Mouse (Mus musculus) retina, postnatal 7 days (tissue): ENCODE measurements at regions not wholly inside any gene's neighbourhood (a gene's known extent, or its start where the extent isn't known, plus 50 kb on each side); places are given as distances from the start of the nearest gene placed in this dataset.
"Not testable (repeated sequence)": the region's sequence is repeated elsewhere in the genome, so short reads cannot be mapped to it uniquely, and the experiment has no call there.

Experiments
- DNase-seq: peaks from one replicate; pipeline ENCODE4 v3.0.0-alpha.2; 2012; ENCODE audit warnings: low read depth, low spot score

DNA sequence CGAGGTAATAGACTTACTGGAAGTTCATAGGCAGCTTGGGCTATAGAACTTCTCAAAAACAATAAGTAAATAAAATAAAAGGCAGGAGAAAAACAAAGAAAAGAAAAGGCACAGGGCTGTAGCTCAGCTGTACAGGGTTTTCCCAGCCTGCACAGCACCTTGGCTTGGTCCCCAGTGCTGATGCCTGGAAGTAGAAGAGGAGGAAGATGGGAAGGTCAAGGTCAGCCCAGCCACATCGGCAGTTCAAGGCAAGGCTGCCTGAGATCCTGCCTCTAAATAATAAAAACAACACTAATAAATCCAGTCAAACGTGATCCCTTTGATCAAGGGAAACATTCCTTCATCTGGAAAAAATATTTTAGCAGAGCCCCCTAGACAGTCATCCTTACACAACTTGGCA is 103.1 kb downstream of the Cenpf start:
- no peak for DNase-seq

DNA sequence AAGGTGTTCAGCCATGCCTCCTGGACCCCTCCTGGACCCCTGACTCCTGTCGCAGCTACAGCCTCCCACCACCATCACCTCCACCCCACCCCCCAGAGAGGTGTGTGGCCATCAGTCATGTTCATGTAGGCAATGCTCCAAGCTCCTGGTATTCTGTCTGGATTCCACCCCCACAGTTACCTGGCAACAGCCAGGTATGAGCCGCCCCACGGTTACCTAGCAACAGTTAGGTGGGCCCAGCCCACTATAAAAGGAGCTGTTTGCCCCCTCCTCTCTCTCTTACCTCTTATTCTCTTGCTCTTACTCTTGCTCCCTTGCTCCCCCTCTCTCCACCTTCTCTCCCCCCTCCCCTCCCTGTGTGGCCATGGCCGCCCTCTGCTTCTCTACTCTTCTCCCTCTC is 106.5 kb downstream of the Cenpf start:
- DNase-seq: no peak

DNA sequence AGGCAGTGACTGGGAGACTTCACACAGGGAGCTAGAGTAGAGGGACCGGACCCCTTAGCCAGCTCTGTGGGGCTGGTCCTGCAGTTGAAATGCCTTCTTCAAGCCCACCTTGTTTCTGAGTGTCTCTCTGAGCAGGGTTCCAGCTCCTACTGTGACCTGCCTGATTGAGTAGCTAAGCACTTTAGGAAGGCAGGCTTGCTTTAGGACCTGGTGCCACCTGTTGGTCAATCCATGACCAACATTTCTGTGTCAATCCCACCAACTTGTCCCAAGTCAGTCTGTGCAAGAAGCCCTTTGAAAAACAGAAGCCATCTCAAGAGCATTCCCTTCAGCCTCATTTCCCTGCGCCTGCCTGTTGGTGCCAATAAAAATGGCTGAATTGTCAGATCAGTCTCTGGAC is 108.5 kb downstream of the Cenpf start:
- DNase-seq: peak; percentile 33

DNA sequence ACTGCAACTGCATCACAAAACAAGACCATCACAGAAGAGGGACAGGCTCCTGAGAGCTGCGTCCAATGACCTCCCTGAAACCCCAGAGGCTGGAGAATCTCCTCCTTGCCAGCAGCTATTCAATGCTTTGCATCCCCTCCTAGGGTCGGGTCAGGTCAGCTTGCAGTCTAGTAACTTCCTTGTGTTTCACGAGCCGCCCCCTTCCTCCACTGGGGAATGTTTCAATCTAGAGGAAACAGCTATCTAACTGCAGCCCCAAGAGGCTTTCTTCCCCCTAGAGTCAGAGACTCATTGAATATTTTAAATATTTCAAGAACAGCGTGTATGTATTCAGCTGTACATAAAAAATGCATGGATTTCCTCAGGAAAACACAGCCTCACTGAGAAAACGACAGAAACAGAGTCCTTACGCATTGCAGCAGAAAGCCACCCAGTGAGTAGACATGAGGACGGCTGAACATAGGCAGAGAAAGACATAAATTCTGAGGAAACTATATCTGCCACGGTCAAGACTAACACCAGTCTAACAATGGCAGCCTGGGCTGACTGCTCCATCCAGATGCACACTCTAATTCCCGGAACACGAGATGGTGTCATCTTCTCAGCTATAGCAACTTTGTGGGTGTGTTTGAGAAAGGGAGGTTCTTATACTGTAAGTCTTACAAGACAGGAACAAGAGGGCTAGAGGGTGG is 111.4 kb downstream of the Cenpf start:
- DNase-seq: no peak

DNA sequence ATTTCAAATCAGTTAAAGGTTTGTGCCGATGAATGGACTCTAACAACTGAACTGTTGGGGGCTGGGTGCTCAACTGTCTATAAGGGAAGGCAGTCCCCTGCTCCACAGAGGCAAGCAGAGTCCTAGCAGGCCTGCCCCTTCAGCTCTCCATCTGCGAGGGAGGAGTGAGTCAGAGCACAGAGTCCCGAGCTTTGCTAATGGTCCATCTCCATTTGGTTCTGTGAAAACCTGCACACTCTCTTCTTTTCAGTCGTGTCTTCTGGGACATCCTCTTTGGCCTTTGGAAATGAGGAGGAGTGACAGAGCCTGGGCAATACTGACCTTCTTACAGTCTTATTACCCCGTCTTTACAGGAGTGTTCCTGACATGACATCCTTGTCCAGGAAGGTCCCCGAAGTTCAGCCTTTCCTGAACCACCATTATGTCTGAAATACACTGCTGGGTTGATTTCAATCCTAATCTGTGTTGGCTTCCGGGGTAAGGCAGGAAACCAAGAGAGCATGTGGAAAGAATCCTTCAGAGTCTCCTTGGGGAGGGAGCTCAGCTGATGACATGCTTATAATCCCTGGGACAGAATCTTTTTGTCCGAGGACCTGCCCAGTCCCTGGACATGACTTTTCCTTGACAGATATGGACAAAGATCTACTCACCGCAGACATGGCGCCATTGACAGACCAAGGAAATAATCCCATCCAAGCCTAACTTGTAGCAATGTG is 112.2 kb downstream of the Cenpf start:
- no peak for DNase-seq

DNA sequence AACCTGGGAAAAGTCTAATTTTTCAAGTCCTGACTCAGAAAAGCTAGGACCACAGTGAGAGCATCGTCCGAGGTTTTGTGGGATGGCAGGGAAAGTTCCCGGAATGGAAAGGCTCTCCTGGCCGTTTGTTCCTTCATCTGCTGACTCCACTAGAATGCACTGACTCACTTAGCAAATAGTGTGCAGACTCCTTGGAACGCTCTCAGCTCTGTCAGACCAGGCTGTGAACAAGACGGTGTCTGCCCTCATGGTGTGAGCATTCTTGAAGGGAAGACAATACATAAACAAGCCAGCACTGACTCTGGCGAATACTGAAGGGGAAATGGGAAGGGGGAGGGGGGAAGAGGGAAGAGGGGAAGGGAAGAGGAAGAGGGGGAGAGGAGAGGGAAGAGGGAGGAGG is 121.4 kb downstream of the Cenpf start:
- no peak for DNase-seq

DNA sequence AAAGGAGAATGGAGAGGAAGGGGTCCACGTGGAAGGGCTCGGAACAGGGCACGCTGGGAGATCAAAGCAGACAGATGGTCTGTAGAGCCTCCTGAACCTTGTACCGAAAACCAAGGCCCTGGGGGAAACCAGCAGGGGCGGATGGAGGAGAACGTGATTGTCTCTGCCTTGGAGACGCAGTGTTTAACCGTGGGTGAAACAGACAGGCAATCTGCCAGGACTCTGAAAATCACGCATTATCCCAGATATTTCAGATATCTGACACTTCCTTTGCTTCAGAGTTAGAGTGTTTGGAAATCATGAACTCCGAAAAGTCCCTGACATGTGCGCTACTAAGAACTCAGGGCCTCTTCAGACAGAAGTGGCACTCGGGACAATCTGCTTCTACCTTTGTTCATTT is 126.1 kb downstream of the Cenpf start:
- DNase-seq: no peak

DNA sequence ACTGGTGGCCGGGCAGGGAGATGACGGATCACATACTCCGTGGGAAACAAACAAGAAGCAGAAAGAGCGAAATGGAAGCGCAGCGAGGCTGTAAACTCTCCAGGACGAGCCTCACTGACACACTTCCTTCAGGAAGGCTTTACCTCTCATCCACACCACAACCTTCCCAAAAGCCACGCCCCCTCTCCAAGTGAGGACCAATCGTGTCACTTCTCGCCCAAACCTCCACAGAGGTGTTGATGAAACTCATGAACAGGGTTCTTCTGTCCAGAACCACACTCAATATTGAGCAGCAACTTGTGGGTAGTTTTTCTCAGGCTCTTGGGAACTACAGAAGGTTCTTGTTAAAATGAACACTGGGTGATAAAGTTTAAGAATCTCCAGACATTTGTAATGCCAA is 127.3 kb downstream of the Cenpf start:
- no peak for DNase-seq

DNA sequence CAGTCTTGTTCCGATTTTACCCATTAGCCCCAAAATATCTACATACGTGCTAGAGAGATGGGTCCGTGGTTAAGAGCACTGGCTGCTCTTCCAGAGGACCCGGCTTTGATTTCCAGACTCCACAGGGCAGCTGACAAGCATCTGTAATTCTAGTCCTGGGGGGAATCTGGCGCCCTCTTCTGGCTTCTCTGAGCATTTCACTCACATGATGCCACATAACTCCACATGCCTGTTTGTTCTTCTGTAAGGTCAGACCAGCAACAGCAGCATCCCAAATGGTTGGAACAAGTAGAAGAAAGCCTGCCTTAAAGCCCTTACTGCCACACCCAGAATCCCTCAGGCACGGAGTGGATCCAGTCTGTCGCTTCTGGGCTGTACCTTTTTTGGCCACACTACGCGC is 137.0 kb downstream of the Cenpf start:
- no peak for DNase-seq

DNA sequence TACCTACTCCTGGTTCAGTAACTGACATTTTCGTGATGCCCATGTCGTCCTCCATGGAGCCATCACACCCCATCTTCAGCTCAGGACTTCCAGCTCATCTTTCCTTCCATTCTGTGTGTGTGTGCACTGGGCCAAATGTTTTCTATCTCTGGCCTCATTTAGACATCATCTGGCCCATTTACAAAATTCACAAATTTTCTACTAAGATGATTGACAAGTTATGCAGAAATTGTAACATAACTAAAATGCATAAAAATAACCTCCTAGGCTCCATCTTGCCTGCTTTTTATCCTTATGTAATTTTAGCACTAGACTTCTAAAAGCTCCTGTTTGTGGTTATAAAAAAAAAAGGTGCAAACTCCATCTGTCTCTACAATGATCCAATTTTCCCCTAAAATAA is 130.8 kb upstream of the Kcnk2 start:
- no peak for DNase-seq

DNA sequence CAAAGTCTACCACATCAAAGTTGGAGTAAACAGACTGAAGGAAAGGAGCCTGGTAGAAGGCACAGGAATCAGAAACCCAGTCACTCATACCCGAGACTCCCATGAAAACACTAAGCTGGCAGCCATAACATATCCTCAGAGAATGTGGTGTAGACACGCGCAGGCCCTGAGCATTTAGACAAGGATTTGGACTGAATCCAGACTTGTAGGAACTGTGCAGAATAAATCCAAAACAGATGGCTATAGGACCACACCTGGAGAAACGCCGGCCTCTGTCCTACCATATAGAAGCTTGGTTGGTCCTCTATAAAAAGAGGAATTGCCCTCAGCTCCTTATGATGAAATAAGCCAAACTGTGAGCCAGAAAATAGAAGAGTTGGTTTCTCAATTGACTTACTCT is 124.3 kb upstream of the Kcnk2 start:
- no peak for DNase-seq

DNA sequence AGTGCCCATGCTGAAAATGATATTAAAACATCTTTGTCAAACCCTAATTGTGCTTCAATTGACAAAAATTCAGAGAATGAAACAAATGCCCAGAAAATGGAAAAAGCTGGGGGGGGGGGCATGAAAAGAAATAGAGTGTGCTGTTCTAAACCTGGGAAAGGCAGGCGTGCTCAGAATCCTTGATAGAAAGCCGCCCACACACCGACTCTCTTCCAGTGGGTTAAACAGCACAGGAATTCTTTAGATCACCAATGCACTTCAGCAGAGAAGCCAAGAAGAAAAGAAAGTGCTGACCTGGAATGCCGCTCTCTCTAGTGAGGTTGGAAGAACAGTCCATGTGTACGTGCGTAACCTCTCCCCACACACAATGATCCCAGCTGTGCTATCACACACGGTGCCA is 113.4 kb upstream of the Kcnk2 start:
- no peak for DNase-seq

DNA sequence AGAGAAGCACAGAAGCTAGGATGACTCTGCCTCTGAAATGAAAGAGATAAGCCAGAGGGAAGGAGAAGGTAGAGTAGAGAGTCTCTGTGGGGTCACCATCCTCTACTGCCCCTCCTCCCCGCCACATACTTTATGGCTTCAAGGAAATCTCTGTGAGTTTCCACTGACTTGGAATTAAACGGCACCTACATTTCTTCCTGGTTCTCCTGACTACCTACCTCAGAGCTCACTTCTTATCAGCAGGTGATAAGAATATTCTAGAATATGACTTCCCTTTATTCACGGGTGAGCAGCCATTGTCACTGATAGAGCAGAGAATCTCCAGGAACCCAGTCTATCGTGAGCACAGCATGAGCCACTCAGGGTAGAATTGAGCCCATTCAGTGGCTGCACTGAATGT is 111.3 kb upstream of the Kcnk2 start:
- DNase-seq: no peak

DNA sequence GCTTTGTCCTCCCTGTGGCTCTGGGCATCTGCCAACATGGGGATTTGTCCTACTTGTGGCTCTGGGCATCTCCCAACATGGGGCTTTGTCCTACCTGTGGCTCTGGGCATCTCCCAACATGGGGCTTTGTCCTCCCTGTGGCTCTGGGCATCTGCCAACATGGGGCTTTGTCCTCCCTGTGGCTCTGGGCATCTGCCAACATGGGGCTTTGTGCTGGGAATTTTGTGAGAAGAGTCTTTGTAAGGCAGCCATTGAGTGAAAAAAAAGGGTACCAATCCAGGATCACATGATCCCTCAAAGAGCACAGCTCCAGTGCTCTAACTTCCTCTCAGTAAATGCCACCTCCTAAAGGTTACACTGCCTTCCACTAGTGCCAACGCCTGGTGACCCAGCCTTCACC is 105.2 kb upstream of the Kcnk2 start:
- not testable (repeated sequence) for DNase-seq

DNA sequence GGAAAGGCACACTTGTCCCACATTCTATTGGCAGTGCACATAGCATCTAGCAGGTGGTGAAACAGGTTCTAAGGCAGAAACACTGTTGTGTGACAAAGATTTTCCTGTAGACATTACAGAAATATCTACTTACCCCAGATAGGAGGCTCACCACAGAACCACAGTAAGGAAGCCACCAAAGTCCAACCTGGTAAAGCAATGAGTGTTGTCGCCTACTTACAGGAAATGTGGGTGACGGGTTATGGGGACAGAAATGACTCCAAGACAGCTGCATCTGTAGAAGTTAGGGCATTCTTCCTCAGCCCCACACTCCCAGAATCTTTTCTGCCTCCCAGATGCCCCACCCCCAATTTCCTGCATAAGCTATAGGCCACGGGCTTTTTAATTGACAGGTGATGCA is 97.6 kb upstream of the Kcnk2 start:
- no peak for DNase-seq

DNA sequence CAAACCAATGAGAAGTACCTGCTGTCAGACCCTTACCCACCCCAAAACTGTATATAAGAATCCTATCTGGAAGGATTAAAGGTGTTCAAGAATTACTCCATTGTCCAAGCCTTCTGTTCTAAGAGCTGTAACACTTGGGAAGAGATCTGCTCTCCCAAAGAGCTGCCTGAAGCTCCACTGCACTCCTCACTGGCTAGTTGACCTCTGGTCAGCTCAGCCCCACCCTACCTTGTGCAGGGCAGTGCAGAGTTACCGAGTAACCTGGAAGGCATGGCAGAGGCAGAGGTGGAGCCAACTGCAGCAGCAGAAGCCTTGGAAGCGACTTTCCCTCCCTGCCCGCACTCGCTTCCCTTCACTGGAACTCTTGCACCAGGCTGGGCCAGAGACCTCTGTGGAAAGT is 97.1 kb upstream of the Kcnk2 start:
- no peak for DNase-seq

DNA sequence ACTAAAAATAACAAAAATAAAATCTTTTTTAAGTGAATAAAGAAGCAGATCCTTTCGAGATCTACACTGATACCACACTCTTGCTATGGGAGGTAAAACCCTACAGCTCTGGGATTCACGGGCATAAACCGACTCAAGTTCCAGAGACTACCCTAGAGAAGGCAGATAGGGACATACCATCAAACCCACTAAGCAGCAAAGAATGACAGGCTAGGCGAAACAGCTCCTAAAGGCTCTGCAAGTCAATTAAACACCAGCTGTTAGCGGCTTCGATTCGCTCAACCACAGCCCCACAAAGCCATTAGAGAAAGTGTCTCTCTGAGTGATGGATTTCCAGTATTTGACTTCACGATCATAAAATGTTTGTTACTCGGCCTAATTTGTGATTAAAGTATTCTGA is 95.0 kb upstream of the Kcnk2 start:
- DNase-seq: no peak

DNA sequence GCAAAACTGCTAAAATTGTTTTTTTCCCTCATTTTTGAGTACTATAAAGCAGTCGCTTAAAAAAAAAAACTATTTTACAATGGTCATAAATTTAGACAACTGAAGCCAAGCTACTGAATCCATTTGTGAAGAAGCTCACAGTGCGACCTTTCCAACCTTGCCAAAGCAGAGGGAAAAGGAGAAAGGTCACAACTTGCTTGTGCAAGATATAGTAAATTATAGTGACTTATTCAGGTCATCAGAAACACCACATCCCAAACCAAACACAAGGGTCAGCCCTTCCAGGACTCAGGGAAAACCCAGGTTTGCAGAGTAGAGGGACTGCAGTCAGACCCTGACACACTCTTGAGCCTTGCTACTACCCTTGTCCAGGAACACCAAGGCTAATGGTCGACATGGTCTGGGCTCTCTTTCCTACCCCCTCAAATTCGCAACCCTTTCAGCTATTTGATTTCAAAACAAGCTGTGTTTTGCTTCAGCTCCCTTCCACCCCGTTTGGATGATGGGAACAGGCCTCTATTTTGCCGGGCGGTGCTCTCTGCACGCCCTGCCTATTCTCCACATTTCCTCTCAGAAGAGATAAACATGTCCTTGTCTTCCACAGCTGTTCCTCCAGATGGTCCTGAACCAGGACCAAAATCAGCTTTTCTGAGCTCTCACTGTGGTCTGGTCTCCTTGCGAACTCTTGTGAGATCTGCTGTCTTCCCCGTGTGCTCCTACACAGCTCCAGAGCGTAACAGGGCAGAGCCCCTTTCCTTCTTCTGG is 93.5 kb upstream of the Kcnk2 start:
- DNase-seq: no peak

DNA sequence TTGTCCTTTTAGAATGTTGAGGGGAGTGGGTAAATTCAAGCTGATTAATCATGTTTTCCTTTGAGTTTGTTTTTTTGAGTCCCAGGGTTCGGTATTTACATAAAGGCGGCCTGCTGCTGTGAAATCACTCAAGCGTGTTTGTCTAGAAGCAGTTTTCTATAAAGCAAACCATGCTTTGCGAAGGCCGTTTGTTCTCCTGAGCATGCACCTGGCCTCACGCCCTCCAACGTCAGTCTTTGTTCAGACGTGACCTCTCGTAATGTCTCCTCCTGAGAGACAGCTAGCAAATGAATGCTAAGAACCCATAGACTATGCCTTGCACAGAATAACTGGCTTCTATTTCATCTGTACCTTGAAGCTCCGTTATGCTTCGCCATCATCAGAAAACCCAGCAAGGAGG is 92.8 kb upstream of the Kcnk2 start:
- no peak for DNase-seq

DNA sequence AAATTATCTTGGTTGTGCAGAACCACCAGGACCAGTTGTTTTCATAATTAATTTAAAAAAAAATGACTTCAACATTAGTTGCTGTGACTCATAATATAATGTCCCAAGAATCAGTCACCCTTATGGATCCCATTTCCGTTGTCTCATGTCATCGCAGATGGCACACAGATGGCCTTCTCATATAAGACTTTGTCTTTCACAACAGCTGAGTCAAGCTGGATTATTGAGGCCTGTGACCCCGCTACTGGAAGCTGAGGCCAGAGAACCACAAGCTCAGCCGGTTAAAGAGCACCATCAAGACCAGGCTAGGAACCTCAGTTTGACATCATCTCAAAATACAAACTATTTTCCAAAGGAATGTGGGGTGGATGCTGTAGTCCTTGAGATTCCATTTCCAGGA is 83.3 kb upstream of the Kcnk2 start:
- no peak for DNase-seq

DNA sequence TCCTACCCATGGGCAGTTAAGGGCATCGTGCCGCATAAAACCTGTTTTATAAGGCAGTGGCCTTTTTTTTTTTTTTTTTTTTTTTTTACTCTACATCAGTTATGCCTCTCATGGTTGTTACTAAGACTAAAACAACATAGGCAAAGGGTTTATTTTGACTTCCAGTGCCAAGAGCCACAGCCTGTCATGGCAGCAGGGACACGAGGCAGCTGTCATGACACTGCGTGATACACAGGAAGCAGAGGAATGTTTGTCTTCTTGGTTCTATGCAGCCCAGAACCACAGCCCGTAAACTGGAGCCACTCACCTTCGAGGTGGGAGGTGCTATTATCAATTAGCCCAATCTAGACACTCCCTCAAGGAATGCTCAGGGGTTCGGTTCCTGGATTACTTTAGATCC is 81.3 kb upstream of the Kcnk2 start:
- no peak for DNase-seq

DNA sequence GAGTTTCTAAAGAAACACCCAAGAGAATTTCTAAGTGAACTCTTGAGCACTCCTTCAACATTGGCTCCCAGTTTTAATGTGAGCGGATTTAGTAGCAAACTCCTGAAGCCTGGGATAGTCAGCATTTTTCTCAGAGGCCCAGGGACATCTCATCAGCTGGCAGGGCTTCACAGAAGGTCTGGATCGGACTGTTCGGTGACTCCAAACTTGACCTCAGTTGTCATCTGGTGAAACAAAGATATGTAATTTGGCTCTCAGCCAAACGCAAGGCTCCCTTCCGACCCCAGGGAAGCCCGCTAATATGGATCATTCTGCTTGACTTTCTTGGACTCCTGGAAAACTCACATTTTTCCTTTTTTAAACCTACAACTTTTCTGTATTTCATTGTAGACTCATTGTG is 76.0 kb upstream of the Kcnk2 start:
- DNase-seq: no peak

DNA sequence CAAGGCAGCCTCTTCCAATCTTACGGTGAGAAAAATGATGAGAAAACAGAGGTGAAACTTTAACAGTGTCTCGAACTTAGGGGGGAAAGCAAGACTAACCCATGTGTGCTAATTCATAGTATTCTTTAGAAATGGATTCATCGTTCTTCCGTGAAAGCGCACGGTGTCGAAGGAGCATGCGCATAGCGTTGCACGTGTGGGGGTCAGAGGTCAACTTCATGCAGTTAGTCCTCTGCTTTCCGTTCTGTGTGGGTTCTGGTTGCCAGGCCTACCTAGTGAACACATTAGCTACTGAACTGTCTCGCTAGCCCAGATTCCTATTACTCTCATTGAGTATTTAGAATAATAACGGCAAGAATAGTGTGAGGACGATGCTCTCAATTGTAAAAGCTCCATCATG is 74.7 kb upstream of the Kcnk2 start:
- no peak for DNase-seq
